Mouse (Mus musculus) small intestine, adult 2 months (tissue): ENCODE data around the gene Fbxl7. TPM values are rescaled to one million over a fixed set of nuclear protein-coding genes. Genes with fewer than 3 reads are reported as not detected.

Experiments used
- H3K27ac ChIP-seq: fragments of 200-500 bp; 2 replicates; pipeline ENCODE4 v1.5.1; 2012; ENCODE audit warnings: low read depth, low read length, control low read depth, inconsistent platforms; ENCODE audit not compliant: insufficient read depth
- H3K27me3 ChIP-seq: fragments of 200-500 bp; 2 replicates; pipeline ENCODE4 v1.6.1; 2012; ENCODE audit warnings: mild to moderate bottlenecking, moderate library complexity, low read length, inconsistent platforms; ENCODE audit not compliant: control insufficient read depth, insufficient read depth
- H3K36me3 ChIP-seq: fragments of 200-500 bp; 2 replicates; pipeline ENCODE4 v1.6.1; 2012; ENCODE audit warnings: mild to moderate bottlenecking, low read length, control low read depth, inconsistent platforms; ENCODE audit not compliant: control insufficient read depth, insufficient read depth
- H3K4me1 ChIP-seq: fragments of 200-500 bp; 2 replicates; pipeline ENCODE4 v1.6.1; 2012; ENCODE audit warnings: low read length, inconsistent platforms, mixed read lengths; ENCODE audit not compliant: control insufficient read depth, insufficient read depth, insufficient read length
- H3K4me3 ChIP-seq: fragments of 200-500 bp; 2 replicates; pipeline ENCODE4 v1.5.1; 2012; ENCODE audit warnings: low read depth, mild to moderate bottlenecking, control low read depth, inconsistent platforms, low read length, moderate library complexity
- CTCF ChIP-seq: fragments of 200-500 bp; IDR thresholded peaks from 2 replicates; pipeline ENCODE4 v1.5.1; 2012; ENCODE audit warnings: low read depth, mild to moderate bottlenecking, control low read depth, inconsistent platforms, low read length, moderate library complexity, mixed read lengths; ENCODE audit not compliant: insufficient replicate concordance, insufficient read length; ENCODE audit errors: extremely low read depth
- POLR2A ChIP-seq: fragments of 200-500 bp; IDR thresholded peaks from 2 replicates; pipeline ENCODE4 v1.6.1; 2012; ENCODE audit warnings: low read depth, mild to moderate bottlenecking, control low read depth, inconsistent platforms, low read length, moderate library complexity
- WGBS: fragments of 180-500 bp; shearing (Covaris S2); methylation state at CpG from one replicate; pipeline ENCODE4 v1.1.7; 2018; 5-methylcytosine and 5-hydroxymethylcytosine counted together
- polyA plus RNA-seq: library from polyadenylated mRNA; depleted of rRNA; stranded (reverse); fragments of >200 nt; gene quantifications from 2 replicates; pipeline ENCODE4 v1.2.3, GENCODE M21; 2012; rRNA removed

Gene Fbxl7
- 0.94 and 1.2 TPM in 2 replicates for polyA plus RNA-seq

- TF ChIP-seq POLR2A: peak; percentile 48; the same call in 1 of the 2 replicates
- TF ChIP-seq CTCF: no peak
- Histone ChIP-seq H3K27me3 (no peaks in the 10 kb centered on the region), H3K4me3 (peak within 1 kb of the TSS; percentile 73), H3K27ac (peak within 1 kb of the TSS; percentile 23), H3K36me3 (no peaks in the 10 kb centered on the region), H3K4me1 (no peaks in the 10 kb centered on the region)
- WGBS: under 1% methylated on average over 45 of the region's 58 CpGs
These were observed at the start of gene Fbxl7 for GRCm38 (mm10) chr15:26895251-26895711. Fbxl7 (minus strand) TSS chr15:26895580.

- Histone ChIP-seq H3K27me3 (no peaks in the 10 kb centered on the region), H3K4me1 (no peaks in the 10 kb centered on the region), H3K36me3 (no peaks in the 10 kb centered on the region), H3K27ac (no peak overlapping the region), H3K4me3 (no peak overlapping the region)
- 82% methylated on average over 2 of the region's 2 CpGs for WGBS
- TF ChIP-seq POLR2A: no peak
These were observed 26.6 kb upstream of the Fbxl7 start for GRCm38 (mm10) chr15:26922026-26922425.

GRCm38 (mm10) chr15:26913427-26913826 lies 18.0 kb upstream of the Fbxl7 start:
- H3K36me3 ChIP-seq: no peaks in the 10 kb centered on the region
- H3K27me3 ChIP-seq: no peaks in the 10 kb centered on the region
- TF ChIP-seq CTCF: no peak
- no peak for TF ChIP-seq POLR2A
- no peaks in the 10 kb centered on the region for H3K4me1 ChIP-seq
- no peak overlapping the region for H3K27ac ChIP-seq
- H3K4me3 ChIP-seq: no peak overlapping the region

GRCm38 (mm10) chr15:26895761-26896160 lies 381 bp upstream of the Fbxl7 start:
- no peaks in the 10 kb centered on the region for H3K36me3 ChIP-seq
- no peaks in the 10 kb centered on the region for H3K27me3 ChIP-seq
- H3K4me1 ChIP-seq: no peaks in the 10 kb centered on the region
- peak overlapping the region; percentile 73 for H3K4me3 ChIP-seq
- peak overlapping the region; percentile 10; the same call in 1 of the 2 replicates for H3K27ac ChIP-seq
- WGBS: 3% methylated on average over 14 of the region's 14 CpGs
- TF ChIP-seq POLR2A (no peak), CTCF (no peak)

GRCm38 (mm10) chr15:26894801-26895229 lies 565 bp downstream of the Fbxl7 start:
- TF ChIP-seq CTCF (no peak), POLR2A (no peak)
- peak overlapping the region; percentile 23; the same call in 1 of the 2 replicates for H3K27ac ChIP-seq
- H3K27me3 ChIP-seq: no peaks in the 10 kb centered on the region
- 1% methylated on average over 28 of the region's 28 CpGs for WGBS
- no peaks in the 10 kb centered on the region for H3K4me1 ChIP-seq
- peak overlapping the region; percentile 73 for H3K4me3 ChIP-seq
- H3K36me3 ChIP-seq: no peaks in the 10 kb centered on the region

GRCm38 (mm10) chr15:26894031-26894655 lies 1.2 kb downstream of the Fbxl7 start:
- H3K27me3 ChIP-seq: no peaks in the 10 kb centered on the region
- no peak for TF ChIP-seq POLR2A
- TF ChIP-seq CTCF: no peak
- H3K36me3 ChIP-seq: no peaks in the 10 kb centered on the region
- H3K4me3 ChIP-seq: peak overlapping the region; percentile 73
- 10% methylated on average over 12 of the region's 12 CpGs for WGBS
- H3K27ac ChIP-seq: no peak overlapping the region
- no peaks in the 10 kb centered on the region for H3K4me1 ChIP-seq

- H3K4me3 ChIP-seq: no peak overlapping the region
- TF ChIP-seq CTCF: no peak
- no peak for TF ChIP-seq POLR2A
- 54% methylated on average over 4 of the region's 4 CpGs for WGBS
These were observed 2.2 kb downstream of the Fbxl7 start for GRCm38 (mm10) chr15:26893136-26893535.

More at GRCm38 (mm10) chr15:26893136-26893535, 2.2 kb downstream of the Fbxl7 start:
- Histone ChIP-seq H3K27me3 (no peaks in the 10 kb centered on the region), H3K27ac (no peak overlapping the region), H3K36me3 (no peaks in the 10 kb centered on the region), H3K4me1 (no peaks in the 10 kb centered on the region)
